Mouse (Mus musculus) heart, postnatal 0 days (tissue): ENCODE results near the gene Ccdc9.

Experiments
- CTCF ChIP-seq: IDR thresholded peaks from 2 replicates; pipeline ENCODE4 v1.5.1; 2016; ENCODE audit warnings: antibody characterized with exemption, control low read depth, low read depth
- EP300 ChIP-seq: IDR thresholded peaks from 2 replicates; pipeline ENCODE4 v1.6.1; 2016; ENCODE audit warnings: antibody characterized with exemption, low read depth

GRCm38 (mm10) chr7:16297616-16298015, 11.0 kb upstream of the Ccdc9 start:
- TF ChIP-seq CTCF, result no peak
- TF ChIP-seq EP300, result no peak
